Mouse (Mus musculus) thymus, adult 18-20 months (tissue): ENCODE results near the gene Phactr1.

Experiments
- DNase-seq, 2 experiments: peaks; one replicate each; pipeline ENCODE4 v3.0.0; 2022; ENCODE audit warnings: mixed read lengths in 2 of 2

Gene Phactr1

DNA sequence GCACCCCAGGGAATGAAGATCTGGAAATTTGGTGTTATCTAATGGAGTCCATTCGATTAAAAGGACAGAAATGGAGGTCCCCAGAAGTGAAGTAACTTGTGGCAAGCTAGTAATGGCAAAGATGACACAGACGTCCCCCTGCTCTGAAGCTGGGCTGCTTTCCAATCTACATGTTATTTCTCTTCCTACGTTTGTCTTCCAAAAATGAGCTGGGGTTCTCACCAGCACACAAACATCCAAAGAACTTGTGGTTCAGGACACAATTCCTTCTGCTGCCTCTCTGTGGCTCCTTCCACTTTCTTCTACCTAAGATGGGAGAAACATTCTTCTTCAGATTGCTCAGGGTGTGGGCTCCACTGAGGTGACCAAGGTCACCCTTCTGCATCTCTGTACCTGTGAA is 368.1 kb downstream of the Phactr1 start:
- DNase-seq, result no peak

DNA sequence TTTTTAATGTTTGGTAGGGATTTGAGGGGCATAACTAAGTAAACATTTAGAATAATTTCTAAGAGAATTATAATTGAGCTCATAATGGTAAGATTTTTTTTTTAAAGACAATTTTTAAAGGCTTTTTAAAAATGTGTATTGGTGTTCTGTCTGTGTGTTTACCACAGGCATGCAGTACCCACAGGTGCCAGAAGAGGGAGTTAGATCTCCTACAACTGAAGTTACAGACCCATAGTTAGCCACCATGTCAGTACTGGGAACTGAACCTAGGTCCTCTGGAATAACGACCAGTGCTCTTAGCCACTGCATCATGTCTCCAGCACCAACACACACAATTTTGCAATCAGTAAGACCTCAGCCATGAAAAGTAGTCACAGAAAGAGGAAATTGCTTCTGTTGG is 372.8 kb downstream of the Phactr1 start:
- DNase-seq, result no peak

DNA sequence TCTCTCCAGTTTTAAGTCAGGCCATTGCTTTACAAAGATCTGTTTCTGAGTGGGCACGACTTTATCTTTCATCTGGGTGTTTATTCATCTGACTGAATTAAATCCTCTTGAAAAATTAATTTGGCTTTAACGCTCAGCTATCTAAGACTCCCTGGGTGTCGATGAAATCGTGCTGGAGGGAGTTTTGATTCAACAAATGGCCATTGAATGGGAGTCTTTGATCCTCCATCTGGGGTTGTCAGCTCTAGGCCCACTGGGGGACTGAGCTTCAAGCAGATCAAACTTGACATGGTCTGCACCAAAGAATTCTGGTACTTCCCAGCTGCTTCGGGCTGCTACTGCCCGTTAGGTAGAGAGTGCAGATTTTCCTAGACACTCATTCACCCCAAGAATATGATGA is 374.7 kb downstream of the Phactr1 start:
- DNase-seq, result no peak

DNA sequence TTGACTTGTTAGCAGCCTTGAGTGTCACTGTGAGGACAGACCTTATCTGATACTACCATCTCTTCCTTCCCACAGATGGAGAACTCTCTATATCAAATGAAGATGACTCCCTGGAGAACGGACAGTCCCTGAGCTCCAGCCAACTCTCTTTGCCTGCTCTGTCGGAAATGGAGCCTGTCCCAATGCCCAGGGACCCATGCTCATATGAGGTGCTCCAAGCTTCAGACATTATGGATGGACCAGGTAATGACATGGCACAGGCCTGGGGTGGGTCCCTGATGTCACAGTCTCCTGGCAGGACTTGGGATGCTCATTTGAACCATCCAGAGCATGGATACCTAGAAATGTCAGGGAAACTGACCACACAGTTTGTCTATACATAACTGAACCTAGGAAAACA is 376.7 kb downstream of the Phactr1 start:
- no peak for DNase-seq

DNA sequence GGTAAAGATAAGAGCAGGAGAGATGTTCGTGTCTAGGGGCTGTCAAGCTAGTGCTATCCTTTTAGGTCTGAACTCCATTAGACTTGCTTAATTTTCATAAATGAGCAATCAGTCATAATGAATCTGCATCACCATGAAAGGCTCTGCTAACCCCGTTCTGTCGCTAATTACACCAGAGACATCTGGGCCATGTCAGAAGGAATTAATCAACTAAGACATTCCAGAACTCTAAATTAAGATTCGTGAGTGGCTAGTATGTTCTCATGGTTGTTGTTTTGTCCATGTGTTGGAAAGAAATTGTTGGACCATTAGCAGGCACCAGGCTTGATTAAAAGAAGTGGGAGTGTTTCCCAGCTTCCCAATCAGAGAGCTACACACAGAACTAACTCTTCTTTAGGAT is 382.9 kb downstream of the Phactr1 start:
- no peak for DNase-seq

DNA sequence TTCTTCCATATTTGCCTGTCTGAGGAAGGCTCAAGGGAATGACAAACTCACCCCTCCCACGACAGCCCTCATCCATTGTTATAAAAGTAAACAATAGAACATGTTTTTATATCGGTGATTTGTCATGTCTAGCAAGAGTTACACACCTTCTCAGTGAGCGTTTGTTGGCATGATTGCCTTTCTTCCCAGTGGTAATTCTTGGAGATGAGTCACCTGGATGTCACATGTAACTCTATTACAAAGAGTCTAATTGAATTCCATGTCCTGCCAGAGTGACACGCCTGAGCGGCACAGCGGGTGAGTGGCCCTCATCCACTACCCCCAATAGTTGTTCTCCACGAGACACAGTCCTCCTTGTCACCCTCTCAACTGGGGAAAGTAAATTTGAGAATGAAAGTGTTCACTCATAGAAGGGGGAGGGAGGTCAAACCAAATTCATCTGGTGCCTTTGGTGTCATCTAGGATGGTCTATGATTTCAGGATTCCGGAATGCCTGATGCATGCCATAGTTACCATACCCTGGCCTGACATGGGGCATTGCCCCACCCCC is 388.4 kb downstream of the Phactr1 start:
- no peak for DNase-seq

DNA sequence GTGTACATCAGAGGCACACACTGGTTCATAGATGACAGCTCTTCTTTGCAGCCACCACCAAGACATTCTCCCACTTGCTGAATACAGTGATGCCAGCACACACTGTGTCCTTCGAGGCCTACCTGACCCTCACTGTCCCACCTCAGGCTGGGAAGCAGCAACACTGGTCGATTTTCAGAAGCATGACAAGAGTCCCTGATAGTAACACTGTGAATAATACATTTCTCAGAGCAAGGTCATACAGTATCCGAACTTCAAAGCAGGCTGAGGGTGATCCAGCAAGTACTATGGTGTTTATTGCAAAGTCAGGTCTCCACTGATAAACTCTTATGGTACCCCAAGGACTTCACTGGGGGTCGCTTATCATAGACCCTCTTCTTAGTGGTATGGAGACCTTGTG is 390.1 kb downstream of the Phactr1 start:
- no peak for DNase-seq

DNA sequence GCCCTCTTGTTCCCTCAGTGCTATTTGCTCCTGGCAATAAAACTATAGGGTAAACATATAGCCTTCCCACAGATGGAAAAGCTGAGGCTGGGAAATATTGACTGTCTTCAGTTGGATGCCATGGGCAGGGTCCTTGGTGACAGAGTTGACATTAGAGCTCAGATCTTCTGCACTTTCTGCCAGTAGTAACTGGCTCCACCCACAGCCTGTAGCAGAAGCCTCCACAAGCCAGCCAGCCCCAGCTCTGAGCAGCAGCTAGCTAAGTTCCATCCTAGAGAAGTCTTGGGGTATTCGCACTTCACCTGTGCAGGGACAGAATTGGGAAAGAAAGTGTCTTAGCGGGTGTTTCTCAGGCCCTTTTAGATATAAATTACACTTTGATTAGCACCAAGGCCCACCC is 390.5 kb downstream of the Phactr1 start:
- no peak for DNase-seq

DNA sequence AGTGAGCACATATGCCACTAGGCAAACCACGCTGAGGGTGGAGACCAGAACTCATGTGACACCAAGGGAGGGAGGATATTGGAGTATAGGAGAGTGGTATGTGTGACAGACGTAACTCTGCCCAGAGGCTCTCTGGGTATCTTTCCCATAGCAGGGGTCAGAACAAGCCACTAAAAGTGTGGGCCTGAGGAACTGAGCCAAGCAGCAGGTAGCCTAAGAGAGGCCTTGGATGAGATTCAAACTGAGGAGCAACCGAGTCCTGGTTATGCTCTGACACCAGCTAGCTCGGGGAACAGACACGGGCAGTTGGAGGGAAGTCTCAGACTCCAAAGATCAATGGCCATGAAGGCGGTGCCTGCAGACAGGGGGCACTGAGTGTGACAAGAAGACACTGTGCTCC is 395.0 kb downstream of the Phactr1 start:
- DNase-seq, result no peak

DNA sequence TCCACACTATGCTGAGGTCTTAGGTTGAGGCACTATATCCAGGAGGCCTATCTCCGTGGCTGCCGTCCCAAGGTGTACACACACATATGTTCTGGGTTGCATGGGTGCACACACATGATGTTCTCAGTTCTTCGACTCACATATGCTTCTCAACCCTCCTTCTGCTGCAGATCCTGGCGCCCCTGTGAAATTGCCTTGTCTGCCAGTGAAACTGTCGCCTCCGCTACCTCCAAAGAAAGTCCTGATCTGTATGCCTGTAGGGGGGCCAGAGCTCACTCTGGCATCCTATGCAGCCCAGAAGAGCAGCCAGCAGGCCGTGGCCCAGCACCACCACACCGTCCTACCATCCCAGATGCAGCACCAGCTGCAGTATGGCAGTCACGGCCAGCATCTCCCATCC is 397.1 kb downstream of the Phactr1 start:
- no peak for DNase-seq

DNA sequence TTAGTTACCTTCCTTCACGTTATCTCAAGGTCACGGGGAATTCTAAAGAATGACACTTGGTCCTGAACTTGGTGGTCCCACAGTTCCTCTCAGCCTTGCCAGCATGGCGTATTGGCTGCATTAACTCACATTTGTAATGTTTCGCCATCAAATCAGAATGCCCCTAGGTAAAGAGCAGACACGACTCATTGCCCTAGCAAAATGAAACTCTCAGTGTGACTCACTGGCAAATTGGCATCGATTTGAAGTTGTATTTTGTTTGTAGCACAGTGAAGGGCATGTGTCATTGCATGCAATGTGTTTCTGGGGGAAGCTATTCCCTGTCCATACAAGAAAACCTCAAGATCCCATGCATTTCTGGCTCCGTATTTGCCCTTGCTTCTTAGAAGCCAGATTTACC is 404.8 kb downstream of the Phactr1 start:
- no peak for DNase-seq

DNA sequence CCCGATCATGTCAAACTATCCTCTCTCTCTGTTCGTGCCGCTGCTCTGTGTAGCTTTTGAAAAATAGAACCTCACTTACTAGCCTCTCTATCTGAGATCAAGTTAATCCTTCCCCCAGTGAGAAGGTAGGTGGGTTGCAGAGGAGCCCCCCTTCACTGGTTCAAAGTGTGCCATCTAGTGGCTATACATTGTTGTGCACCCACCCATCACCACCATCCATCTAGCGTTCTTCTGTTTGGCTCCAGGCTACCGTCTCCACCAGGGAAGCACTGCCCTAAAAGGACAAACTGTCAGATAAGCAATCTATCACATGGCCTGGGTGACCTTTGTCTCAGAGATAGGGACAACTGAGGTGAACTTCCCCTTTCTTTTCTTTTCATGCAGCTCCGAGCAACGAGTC is 413.9 kb downstream of the Phactr1 start:
- no peak for DNase-seq

DNA sequence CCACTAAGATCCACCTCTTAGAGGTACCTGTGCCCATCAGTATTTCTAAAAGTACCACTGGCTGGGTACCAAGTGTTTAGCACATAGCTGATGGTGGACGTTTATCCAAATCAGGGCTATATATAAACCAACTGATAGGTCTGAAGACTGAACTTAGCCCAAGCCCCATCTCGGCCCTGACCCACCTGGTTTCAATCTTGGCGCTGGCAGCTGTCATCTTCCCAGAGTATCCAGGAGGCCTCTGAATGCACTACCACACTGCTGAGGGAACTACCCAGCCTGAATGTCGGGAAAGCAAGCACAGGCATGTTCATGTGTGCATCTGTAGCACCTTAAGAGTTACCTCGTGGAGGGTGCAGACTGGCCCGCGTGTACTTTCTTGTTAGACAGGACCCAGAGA is 422.5 kb downstream of the Phactr1 start:
- DNase-seq, result no peak

DNA sequence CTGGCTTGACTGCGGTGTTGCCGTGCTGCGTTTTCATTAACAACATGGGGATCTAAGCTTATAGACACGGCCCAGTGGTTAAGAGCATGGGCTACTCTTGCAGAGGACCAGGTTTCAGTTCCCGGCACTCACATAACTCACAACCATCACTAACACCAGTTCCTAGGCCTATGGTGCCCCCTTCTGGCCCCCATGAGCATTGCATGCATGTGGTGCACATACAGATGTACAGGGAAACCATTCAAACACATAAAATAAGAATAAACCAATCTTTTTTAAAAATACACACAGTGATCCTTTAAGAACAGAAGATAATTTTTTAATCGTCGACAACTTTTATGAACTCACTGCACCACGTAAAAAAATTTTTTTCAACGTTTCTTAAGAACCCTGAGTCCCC is 424.1 kb downstream of the Phactr1 start:
- no peak for DNase-seq

DNA sequence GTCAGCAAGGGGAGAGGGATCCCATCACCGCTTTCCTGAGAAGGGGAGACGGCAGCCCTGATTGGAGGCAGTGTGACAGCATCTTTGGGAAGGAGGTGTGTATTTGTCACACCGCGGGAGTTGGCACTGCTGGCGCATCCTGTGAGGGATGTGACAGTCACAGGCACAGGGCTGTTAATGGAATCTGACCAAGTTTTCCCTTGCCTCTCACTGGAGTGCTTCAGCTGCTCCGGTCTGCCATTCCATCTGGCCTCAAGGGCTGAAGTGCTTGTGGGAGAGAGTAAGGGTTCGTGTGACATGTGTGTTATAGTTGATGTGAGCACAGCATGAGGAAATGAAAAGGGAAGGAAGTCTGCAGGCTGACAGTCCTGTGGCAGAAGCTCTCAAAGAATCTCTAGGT is 431.9 kb downstream of the Phactr1 start:
- DNase-seq, result no peak

DNA sequence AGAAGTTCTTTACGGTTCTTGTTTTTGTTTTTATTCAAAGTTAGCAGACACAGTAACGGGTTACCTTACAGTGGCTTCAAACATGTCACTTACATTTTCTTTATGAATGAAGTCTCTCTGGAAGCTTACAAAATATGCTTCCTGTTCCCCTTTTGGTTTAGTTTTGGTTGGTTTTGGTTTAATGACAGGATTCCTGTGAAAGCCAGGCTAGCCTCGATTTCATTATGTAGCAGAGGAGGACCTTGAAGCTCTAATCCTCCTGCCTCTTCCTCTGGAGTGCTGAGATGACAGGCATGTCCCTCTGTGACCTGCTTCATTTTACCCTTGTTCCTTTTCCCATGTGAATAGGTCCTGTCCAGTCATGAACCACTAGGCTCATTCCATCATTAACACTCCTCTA is 432.3 kb downstream of the Phactr1 start:
- no peak for DNase-seq

DNA sequence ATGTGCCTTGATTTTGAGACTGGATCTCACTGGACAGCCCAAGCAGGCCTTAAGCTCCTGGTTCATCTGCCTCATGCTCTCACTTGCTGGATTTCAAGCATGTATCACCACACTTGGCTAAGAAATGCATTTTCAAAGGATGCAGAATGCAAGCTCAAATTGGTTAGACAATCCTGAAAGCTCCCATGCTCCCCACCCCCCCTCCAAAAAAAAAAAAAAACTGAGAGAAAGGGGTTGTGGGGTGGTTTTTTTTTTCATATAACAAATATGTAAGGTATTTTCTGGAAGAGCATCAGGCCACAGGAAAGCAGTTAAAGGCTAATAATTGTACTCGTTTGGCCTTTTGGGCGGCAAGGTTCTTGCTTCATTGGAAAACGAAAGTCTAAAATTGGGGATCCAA is 432.7 kb downstream of the Phactr1 start:
- DNase-seq, result no peak

DNA sequence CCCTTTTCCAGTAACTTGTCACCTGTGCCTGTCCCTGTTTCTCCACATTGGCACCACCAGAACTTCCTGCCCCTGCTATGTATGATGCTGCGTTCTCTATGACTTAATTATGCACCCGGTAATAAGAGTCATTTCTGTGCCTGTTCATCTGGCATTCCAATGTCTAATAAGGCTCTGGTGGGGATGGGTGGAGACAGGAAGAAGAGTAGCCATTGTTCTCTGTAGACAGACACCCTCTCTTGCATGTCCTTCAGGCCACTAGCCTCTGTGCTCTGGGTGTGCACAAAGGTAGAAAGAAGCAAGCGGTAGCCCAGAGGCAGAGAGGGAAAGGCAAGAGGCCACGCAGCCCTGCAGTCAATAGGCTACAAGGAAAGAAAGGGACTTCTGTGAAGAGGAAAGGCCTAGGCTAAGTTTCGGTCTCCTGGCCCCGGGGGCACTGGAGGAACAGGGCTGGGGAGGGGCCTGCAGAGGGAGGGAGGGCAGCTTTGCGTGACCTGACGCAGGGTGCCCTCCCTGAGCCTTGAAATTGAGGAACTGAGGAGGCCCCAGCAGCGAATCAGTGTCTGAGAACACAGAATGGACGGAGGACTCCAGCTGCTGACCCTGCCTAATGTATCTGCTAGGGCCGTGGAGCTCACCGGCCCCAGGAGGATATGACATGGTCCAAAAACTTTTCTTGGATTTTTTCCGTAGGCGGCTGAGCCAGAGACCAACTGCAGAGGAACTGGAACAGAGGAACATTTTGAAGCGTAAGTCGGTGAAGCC is 442.1 kb downstream of the Phactr1 start:
- no peak for DNase-seq

DNA sequence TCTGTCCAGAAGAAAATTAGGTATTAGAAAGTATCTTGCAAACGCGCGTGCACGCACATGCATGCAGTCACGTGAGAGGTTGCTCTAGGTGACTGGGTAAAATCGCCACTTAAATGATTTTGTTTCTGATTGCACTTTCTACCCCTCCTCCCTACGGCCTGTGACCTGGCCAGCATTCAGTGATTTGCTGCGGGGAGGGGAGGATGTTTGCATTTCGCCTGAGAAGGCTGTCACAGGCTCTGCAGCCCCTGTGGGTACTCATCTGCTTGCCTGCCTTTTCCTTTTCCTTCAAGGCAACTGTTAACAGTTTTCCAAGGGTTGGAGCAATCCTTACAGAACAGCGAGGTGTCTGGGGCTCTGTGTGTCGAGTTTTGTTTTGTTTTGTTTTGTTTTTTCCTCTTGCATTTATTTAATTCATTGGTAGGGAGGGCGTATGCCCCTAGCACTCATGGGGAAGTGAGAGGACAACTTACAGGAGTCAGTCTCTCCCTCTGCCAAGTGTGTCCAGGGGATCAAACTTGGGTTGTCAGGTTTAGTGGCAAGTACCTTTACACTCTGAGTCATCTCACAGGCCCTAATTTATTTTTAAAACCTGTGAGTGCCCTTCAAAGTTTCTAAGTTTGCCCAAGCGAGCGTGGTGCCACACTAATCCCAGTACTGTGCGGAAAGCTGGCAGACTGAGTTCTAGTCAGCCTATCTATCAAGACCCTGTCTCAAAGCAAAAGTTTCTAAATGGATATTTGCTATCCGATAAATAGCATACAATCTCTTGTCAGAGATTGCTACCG is 443.7 kb downstream of the Phactr1 start:
- no peak for DNase-seq

DNA sequence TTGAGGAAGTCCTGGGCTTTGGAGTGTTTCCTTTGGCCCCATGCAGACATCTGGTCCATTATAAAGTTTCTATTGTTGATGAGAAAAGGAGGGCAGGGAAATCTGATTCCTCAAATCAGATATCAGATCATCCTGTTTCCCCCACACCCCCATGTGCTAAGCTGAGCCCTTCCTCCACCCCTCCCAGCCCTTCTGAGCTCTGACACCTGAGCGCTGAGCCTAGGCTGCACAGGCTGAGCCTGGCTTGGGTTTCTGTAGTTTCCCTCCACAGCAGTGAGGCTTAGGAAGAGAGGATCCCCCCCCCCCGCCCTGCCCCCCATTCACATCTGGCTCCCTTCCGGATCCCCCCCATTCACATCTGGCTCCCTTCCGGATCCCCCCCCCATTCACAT is 444.3 kb downstream of the Phactr1 start:
- no peak for DNase-seq

DNA sequence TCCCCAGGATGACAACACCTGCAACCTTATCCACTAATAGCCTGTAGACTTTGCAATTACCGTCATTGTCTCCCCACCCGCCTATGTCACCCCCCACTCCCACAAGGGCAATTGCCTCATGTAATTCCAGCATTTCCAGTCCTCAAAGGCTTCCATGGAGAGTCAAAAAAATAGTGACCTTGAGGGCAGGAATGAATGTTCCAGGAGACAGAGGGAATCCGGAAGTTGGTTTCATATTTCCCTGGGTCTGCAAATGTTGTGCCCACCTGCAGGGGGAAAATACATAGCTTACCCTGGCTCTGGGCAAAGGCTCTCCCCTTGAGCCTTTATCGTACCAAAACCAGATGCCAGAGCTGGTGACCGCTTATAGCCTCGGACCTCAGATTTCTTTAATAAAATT is 449.7 kb downstream of the Phactr1 start:
- DNase-seq, result no peak

DNA sequence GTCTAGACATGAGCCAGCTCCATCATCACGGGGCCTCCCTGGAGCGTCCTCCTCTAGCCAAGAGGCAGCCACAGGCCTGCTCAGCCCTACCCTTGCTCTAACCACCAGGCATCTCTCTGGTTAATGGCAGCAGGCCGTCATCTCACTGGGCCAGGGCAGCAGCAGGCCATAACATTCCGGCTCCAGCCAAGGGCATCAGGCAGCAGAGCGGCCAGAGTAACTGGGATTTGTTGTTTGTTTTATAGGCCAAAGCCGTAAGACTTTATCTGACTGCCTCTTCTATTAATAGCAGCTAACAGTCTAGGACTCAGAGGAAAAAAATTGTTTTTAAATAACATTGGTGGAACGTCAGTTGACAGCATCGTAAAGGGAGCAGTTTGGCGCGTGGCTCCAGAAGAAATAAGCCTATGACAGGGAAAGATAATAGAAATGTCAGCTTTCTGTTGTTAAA is 451.3 kb downstream of the Phactr1 start:
- DNase-seq, result no peak

DNA sequence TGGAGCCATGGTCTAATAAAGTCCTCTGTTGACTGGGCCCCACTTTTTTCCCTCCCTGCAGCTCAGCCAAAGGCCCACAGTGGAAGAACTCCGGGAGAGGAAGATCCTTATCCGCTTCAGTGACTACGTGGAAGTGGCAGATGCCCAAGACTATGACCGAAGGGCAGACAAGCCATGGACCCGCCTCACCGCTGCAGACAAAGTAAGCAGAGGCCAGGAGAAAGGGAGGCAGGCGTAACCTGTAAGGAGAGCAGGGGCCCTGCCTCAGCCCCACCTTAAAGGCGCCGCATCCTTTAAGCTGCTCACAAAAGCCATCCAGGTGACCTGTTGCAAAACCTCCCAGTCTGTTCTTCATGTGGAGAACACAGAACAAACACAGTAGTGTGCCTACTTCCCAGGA is 452.4 kb downstream of the Phactr1 start:
- no peak for DNase-seq

DNA sequence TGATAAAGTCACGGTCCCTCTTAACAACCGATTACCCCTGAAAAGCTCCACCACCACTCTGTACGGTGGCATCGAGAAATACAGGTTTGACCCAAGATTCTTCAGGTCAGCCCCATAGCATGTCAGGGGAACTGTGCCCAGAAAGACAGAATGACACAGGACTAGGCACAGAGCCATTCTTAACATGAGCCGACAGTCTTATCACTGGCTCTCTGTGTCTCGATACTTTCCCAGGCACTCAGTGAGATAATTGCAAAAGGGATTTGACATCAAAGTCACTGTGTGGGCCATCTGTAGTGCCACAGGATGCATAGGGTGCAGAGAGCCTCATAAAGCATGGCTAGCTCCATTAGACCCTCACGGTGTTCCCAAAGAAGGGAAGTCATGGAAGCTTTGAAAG is 453.0 kb downstream of the Phactr1 start:
- no peak for DNase-seq
